Mouse (Mus musculus) 416B (cell line): Measurements from ENCODE around the gene Immp2l.
A peak's percentile ranks its signal among the peaks of the same experiment; 100 is the strongest.

Experiments
- DNase-seq: peaks from one replicate; pipeline ENCODE4 v3.0.0; 2011; ENCODE audit warnings: low read depth

The Immp2l gene

DNA sequence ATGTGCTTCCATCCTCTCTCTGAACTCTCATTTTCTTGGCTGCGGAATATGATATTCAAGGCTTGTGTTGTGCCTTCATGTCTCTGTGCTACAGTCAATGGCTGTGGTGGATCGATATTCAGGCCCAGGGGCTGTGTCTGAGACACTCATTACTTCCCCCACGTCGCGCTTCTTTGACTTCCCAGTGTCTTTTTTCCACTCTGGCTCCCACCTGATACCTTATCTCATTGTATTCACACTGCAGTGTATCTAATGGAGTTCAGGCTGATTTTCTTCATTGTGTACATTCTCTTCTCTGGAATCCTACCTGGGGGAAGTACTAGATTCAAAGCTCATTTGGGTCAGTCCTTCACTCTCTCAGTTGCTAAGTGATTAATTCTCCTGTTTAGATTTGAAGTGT lies 27.1 kb downstream of the Immp2l start:
- DNase-seq = no peak

DNA sequence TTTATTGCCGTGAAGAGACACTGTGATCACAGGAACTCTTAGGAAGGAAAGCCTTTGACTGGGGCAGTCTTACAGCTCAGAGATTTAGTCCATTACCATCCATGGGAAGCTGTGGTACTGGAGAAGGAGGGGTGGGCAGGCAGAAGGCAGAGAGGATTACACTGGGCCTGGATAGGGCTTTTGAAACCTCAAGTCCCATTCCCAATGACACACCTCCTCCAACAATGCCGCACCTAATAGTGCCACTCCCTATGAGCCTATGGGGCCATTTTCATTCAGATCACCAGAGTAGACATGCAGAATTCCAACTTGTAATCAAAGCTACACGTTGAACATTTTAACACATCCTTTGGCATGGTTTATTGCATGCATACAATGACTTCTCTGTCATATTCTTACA lies 29.0 kb downstream of the Immp2l start:
- DNase-seq = no peak

DNA sequence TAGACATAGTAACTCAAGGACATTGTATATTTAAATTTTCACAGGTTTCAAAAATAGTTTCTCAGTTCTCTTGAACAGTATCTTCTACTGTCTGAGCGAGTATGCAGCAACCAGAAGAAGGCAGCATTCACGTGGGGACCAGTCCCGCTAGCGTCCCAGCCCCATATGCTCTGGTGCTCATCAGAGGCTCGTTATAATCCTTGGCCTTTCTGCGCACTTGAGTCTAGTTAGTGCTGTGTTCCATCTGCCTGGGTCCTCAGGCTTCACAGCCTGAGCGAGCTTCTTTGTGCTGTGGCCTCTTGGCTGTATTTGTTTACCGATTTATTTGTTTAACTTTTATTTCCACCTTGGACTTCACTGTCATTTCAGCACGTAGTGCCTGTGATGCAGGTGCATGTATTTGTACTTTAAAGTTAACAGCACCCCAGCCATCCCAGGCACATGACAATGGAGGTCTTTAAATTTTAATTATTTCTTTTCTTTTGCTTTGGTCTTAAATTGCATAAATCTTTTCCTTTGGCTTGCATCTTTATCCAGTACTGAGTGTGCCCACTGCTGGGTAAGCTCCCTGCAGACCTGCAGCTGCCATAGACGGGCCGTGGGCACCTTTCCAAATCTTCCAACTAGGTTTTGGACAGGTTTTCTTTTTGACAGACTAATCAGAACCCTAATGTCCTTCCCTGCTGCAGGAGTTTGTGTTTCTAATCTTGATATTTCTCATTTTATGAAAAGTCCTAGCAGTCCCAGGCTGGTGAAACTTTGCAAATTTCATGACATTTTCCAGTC lies 30.3 kb downstream of the Immp2l start:
- DNase-seq = no peak

DNA sequence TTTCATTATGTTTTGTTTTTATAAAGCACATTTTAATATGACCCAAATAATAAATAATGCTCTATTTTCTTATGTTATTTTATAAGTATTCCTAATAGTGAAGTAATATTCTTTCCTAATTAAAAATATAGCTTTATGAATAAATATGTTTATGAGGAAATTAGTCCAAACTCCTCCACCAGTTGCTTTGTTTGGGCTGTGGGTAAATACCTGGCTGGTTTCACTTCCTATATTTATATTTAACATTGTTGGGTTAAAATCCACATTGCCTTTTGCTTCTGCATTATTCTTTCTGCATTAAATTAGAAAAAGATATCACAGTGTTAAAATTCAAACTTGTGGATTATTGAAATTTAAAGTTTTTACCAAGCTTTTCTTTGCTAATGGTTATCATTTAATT lies 32.1 kb downstream of the Immp2l start:
- DNase-seq = no peak

DNA sequence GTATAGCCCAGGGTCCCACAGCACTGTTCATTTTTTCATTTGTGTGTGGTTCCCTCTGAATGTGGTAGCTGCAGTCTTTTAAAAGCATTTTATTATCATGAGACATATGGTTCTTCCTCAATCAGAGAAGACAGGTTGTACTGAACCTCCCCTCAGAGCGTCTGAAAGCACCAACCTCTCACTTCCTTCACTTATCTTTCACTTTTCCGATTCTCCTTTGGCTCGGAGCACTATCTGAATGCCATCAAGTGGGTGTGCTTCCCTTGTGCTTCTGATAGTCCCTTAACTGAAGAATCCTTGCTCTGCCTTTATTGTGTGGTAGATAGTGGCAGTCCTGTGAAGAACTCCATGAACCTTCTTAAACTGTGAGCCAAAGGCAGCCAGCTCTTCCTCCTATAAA lies 39.4 kb downstream of the Immp2l start:
- no peak for DNase-seq

DNA sequence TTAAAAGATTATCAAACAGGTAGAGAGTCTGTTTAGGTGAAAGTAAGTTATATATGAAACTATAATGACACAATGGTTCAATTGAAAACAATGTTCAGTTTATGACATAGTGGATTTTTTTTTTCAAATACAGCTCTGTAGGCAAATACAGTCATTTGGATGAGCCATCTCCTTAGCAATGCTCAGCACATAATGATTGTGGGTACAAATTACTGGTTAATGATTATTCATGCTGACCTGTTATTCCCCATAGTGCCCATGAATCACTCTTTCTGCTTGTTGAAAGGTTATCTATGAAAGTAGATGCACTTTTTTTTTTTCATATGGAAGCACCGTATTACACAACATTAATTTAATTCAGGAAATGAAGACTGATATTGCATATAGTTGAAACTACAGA lies 58.0 kb downstream of the Immp2l start:
- no peak for DNase-seq

DNA sequence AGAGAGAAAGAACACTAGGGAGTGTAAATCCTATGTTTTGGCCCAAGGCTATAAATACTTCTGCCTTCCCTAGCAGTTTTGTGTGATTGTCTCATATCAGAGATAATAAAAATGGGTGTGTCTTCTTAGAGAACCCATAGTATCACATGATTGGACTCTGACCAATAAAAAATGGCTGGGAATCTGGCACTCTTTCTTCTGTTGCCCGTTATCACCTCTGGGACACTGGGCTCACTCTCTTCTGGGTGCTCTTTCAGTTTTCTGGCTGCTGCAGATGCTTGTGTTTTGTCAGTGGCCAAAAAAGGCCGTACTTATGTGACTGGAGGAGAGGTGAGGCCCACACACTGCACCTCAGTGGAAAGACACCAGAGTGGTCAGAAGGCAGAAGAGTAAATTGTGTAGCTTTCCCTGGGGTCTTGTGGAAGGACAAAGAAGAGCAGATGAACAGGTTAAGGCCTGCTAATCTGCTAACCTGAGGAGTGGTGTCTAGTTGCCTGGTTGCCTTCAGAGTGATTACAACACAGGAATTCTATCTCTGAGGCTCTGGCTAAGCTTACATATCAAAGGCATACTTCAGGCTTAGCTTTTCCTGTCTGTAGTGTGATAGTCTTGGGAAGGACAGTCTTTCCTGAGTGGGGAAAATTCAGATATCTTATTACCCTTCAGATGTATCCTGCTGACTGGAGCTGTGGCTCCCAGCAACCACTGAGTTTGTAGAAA lies 60.6 kb downstream of the Immp2l start:
- DNase-seq = no peak

DNA sequence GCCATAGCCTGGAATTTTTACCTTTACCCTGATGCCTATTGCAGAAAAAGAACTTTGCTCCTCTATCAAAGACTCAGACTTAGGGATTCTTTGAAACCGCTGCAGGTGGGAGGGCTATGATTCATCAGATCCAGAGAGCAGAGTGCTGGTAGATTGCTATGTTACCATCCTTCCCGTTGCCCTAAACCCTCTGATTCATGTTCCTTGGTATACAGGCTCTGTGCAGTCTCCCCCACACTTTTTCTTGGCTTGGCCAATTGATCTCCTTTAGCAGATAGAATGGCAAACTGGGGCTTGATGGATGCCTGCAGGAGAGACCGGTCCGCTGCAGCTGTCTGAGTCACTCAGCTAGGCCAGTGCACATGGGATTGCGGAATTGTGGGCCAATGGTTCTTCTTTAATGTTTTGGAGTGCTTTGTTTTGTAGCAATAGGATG lies 66.1 kb downstream of the Immp2l start:
- no peak for DNase-seq

DNA sequence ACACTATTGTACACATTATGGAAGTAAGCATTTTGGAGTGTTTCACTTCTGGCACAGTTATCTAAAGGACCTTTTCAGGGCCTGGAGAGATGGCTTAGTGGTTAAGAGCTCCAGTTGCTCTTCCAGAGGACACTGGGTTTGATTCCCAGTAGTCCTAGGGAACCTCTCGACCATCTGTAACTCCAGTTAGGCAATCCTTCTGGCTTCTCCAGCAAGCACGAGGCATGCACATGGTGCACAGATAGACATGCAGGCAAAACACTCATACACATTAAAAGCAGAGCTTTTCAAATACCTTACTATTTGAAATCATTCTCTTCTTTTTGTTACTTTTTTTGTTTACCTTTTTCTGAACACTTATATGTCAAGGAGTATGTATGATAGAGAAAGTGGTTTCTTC lies 66.9 kb downstream of the Immp2l start:
- DNase-seq = no peak

DNA sequence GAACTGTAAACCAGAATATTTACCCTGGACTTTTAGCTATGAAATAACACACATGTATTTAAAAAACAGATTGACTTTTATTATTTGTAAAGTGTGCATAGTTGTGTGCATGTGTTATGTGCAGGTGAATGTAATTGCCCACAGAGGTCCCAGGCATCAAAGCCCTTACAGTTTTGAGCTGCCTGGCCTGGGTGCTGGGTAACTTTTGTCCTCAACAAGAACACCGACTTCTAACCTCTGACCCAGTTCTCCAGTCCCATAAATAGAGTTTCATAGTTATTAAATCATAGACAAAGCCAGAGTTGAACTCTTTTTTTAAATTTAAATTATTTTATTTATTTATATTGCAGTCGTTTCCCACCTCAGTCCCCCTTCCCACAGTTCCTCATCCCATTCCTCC lies 67.4 kb downstream of the Immp2l start:
- no peak for DNase-seq

DNA sequence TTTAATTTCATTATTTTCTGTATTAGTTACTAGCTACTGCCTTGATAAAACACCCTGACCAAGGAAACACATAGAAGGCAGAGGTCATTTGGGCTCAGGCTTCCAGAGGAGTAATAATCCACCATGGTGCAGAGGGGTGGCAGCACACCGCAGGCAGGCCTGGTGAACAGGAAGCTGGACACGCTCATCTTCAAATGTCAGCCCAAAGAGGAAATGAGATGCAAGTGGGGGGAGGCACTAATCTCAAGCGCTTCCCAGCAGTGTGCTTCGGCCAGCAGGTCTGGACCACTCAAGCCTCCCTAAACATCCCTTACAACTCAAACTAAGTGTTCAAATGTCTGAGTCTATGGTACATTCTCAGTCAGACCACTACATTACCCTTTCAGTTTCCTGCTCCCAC lies 72.2 kb downstream of the Immp2l start:
- no peak for DNase-seq

DNA sequence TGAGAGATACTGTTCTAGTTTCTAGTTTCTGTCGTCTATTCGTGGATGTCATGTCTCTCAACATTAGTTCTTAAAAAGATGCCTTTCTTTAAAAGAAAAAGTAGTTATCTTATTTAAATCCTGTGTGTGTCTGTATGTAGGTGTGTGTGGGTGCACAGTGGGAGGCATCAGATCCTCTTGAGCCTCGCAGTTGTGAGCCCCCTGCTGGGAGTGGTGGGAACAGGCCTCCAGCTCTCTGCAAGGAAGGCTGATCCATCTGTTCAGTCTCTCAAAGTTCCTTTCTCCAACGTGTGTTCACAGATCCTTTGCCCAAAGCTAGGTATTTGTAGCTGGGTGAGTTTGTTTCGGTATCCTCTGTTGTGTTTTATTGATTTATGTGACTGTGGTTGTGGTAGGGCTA lies 73.5 kb downstream of the Immp2l start:
- DNase-seq = peak; percentile 37

DNA sequence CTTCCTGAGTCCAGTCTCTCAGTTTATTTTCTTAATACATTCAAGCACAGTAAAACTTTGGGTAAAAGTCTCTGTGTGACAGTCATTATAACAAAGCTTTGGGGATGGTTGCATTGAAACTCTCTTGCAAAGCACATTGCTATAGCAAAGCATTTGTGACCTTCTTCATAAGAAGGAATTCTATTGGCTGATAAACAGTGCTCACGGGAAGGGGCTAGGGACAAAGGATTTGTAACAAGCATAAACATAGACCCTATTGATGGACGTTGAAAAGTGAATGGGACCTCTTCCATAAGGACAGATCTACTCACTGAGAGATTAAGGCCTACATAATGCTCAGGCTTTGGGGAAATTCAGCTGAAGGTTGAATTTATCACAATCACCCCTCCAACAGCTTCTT lies 85.1 kb downstream of the Immp2l start:
- no peak for DNase-seq

DNA sequence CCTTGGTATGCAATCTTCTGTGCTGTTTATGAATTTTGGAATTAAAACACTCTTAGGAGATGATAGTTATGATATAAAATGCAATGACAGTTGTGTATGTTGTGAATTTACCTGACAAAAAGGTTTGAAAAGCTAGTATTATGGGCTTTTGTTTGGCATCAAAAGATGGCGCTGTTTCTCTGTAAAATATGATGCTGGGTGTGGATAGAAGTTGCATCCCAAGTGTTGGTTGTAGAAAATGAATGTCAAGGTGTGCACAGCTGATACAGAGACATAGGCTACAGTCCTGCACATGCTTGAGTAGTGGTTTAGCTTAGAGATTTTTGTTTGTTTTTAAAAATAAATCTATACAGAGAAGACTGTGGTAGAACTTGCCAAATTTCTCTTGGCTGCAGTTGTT lies 87.6 kb downstream of the Immp2l start:
- DNase-seq = peak; percentile 19

DNA sequence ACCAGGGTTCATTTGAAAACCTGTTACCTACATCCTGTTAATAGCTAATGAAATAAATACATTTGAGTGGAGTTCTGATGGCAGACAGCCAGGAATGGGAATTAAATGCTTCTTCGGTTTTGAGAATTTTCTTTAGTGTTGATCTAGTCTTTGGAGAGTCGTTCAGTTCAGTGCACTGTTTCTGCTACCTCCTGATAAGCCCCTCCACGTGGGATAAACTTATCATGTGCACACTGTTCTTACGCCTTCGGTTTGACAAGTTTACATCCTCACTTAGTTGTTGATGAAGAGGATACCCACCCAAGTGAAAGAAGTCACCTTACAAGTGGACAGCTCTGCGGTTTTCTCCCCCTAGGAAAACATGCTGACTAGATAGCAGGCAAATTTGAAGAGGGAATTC lies 88.2 kb downstream of the Immp2l start:
- DNase-seq = no peak

DNA sequence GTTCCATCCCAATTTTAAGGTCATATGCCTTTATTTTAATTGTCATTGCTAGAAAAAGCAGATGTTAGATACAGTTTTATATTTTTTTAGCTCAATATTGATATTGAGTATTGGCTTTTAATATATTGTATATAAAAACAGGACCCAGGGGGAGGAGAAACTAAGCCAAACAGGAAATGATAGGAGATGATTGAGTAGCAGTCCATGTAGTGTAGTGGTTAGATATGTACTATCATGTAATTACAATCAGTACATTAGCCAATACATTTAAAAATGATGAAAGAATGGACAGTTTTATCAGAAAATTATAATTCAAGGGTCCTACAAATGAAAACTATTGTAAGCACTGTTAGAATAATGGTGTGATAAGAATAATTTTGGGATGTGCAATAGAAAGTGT lies 94.5 kb downstream of the Immp2l start:
- no peak for DNase-seq

DNA sequence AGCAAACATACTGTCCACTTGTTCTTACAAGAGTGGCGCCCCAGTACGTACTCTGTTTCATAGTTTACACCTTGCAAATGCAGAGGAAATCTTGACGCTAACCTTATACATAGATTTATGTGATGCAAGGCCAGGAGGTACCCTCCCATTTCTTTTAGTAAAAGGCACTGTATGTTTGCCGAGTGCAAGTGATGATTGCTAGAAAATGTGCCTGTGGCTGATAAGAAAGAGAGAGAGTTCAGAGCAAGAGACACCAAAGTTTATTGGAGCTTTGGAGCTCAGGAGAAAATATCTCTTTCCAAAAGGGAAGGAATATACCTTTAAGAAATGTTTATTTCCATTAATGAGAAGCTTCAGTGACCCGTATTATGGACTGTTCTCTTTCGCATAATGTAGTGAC lies 95.8 kb downstream of the Immp2l start:
- no peak for DNase-seq

DNA sequence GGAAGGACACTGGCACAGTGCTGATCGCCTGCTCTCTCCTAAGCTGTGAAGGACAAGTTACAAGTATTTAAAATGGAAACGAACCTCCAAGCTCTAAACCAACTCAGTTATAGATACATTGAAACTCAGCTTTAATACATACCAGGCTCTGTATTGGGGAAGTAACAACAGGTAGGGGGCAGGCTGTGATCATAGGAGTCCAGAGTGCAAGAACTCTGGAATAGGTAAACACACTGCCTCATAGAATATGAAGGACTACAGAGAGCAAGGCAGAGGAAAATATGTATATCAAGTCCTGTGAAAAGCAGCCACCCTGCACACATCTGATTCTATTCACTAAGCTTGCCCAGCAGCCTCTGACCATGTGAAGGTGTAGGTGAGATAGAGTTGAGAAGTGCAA lies 99.3 kb downstream of the Immp2l start:
- no peak for DNase-seq

DNA sequence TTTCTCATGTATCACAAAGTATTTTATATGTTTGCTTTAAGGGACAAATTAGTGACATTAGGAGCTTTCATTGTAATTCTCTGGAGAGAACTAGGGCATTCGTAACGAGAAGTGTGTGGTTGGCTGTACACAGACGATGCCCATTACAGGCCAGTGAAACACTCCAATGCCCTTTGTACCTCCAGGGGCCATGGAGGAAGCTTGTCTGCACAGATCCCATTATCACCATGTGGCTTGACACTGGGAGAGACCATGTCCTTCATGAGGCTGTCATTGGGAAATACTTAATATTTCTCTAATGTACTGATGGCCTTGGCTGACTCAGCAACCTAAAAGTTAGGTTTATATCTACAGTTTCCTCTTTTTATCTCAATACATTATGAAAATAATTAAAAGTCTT lies 111.0 kb downstream of the Immp2l start:
- no peak for DNase-seq

DNA sequence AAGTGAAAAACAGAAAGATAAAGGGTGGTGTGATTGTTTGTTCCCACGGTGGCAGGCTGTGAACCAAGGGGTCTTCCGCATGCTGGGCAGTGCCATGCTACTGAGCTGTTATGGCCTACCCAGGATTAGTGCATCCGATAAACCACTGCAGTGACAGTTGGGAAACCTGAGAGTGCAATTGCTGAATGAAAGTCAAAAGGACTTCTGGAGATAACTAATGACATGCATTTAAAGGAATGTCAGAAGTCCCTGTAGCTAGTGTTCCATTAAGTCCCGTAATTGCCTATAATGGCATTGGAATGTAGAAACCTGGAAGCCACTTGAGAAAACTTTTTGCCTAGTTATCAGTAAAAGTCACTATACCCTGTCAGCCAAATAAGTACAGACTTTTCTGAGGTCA lies 135.7 kb downstream of the Immp2l start:
- no peak for DNase-seq

DNA sequence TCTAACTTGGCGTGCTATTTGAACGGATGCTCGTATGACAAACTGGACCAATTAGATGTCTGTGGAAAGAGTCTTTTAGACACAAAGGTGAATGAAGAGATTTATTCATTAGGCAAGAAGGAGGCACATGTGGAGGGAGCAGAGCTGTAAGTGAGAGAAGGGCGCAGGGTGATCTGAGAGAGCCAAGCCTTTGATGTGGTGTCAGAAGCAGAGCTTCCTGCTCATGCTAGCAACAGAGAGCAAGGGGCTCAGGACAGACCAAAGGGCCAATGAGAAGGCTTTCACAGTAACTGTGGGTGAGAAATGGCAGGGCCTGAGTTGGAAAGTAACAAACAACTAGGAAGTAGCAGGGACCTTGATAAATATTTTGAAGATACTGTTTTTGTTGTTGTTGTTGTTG lies 143.9 kb downstream of the Immp2l start:
- no peak for DNase-seq

DNA sequence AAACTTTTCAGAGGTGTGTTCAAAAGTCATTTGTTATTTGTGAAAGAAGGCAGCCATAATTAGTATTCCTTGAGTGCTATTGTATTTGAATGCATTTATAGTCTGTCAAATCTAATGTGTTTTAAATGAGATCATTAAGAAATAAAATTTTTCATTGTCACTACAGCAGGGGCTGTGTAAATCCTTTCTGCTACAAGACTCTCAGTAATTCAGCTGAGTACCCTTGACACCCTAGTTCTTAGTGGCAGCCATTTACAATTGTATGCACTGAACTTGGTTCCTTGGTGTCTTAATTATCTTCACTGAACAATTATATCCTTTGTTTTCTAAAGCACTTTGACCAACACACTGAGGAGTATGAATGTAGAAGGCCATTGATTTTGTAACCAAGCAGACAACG lies 146.2 kb downstream of the Immp2l start:
- DNase-seq = no peak

DNA sequence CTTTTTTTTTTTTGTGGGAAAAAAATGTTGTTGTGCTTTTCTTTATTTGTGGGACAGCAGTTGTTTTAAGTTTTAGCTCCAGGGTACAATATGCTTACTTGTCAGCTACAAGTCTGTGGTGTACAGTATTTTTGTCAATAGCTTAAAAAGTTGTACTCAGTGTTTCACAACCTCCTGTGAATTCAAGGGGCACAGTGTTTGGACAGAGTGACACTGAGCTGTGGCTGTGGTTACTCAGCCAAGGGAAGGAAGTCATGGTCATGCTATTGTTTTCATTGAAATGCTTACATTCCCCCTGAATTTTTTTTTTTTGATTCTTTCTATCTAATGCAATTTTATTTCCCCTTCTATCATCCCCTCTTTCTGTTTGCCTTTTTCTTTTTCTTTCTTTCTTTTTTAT lies 159.0 kb downstream of the Immp2l start:
- DNase-seq = peak; percentile 55

DNA sequence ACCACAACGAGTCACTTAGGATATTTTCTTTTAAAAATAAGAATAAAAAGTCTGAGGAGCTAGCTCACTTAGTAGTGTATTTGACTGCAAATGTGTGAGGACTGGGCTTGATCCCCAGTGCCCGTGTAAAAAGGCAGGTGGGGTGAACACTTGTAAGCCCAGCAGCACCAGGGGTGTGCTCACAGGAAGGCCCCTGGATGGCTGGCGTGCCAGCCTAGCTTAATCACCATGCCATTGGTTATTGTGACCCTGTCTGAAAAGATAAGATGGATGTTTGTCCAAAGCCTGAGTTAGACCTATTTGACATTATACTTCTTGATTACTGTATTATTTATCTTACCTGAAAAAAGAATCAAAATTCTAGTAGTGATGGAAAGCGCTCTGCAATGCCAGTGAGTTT lies 161.2 kb downstream of the Immp2l start:
- DNase-seq = no peak
